Mouse (Mus musculus) myocyte (in vitro differentiated cells): ENCODE results near the gene Lrch4. TPM values are rescaled to one million over a fixed set of nuclear protein-coding genes. Genes with fewer than 3 reads are reported as not detected.

Source experiments
- H3K27me3 ChIP-seq: one replicate; pipeline ENCODE4 v1.6.1; 2011; ENCODE audit not compliant: control insufficient read depth, insufficient read depth, insufficient read length
- H3K36me3 ChIP-seq: one replicate; pipeline ENCODE4 v1.6.1; 2011; ENCODE audit not compliant: control insufficient read depth, insufficient read depth
- H3K4me2 ChIP-seq: one replicate; pipeline ENCODE4 v1.6.1; 2011; ENCODE audit warnings: low read depth, control low read depth
- H3K4me3 ChIP-seq: one replicate; pipeline ENCODE4 v1.5.1; 2011; ENCODE audit warnings: mild to moderate bottlenecking, control low read depth, moderate library complexity
- H3K79me2 ChIP-seq: one replicate; pipeline ENCODE4 v1.6.1; 2011; ENCODE audit not compliant: control insufficient read depth, insufficient read depth
- H3ac ChIP-seq: one replicate; pipeline ENCODE4 v1.6.1; 2011; ENCODE audit not compliant: control insufficient read depth, insufficient read length
- CEBPB ChIP-seq: IDR thresholded peaks from 2 replicates; pipeline ENCODE4 v1.6.1; 2011; ENCODE audit warnings: mild to moderate bottlenecking, moderate library complexity; ENCODE audit not compliant: poor library complexity, insufficient read depth, severe bottlenecking
- E2F4 ChIP-seq: IDR thresholded peaks from one replicate; pipeline ENCODE4 v1.6.1; 2011; ENCODE audit warnings: mild to moderate bottlenecking, control low read depth, moderate library complexity; ENCODE audit not compliant: insufficient read depth
- MAX ChIP-seq: IDR thresholded peaks from one replicate; pipeline ENCODE4 v1.6.1; 2011; ENCODE audit warnings: low read depth, mild to moderate bottlenecking, control low read depth
- MYOD1 ChIP-seq, 3 experiments: IDR thresholded peaks; one replicate each; pipeline ENCODE4 v1.6.1; 2011; ENCODE audit warnings: control low read depth in 2 of 3, low read depth in 2 of 3, mild to moderate bottlenecking in 2 of 3, moderate library complexity in 1 of 3; ENCODE audit not compliant: insufficient read length in 2 of 3, control insufficient read depth in 1 of 3
- MYOG ChIP-seq, 3 experiments: IDR thresholded peaks; one replicate each; pipeline ENCODE4 v1.6.1; 2011; ENCODE audit warnings: control low read depth in 2 of 3, low read depth in 2 of 3, mild to moderate bottlenecking in 2 of 3; ENCODE audit not compliant: insufficient read length in 2 of 3, control insufficient read depth in 1 of 3, insufficient read depth in 1 of 3
- POLR2A ChIP-seq: IDR thresholded peaks from one replicate; pipeline ENCODE4 v1.6.1; 2011; ENCODE audit warnings: low read depth, mild to moderate bottlenecking, control low read depth, moderate library complexity; ENCODE audit not compliant: insufficient read length
- POLR2AphosphoS2 ChIP-seq: IDR thresholded peaks from one replicate; pipeline ENCODE4 v1.6.1; 2011; ENCODE audit warnings: low read depth, control low read depth; ENCODE audit not compliant: insufficient read length
- REST ChIP-seq: IDR thresholded peaks from one replicate; pipeline ENCODE4 v1.6.1; 2011; ENCODE audit warnings: mild to moderate bottlenecking, control low read depth, moderate library complexity; ENCODE audit not compliant: insufficient read depth, insufficient read length
- SRF ChIP-seq: IDR thresholded peaks from one replicate; pipeline ENCODE4 v1.6.1; 2011; ENCODE audit warnings: low read depth; ENCODE audit not compliant: control insufficient read depth, insufficient read length
- TCF12 ChIP-seq: IDR thresholded peaks from one replicate; pipeline ENCODE4 v1.6.1; 2011; ENCODE audit warnings: mild to moderate bottlenecking, control low read depth; ENCODE audit not compliant: poor library complexity, insufficient read depth, severe bottlenecking
- TCF3 ChIP-seq: IDR thresholded peaks from one replicate; pipeline ENCODE4 v1.6.1; 2011; ENCODE audit warnings: low read depth, control low read depth; ENCODE audit not compliant: insufficient read length
- USF1 ChIP-seq: IDR thresholded peaks from one replicate; pipeline ENCODE4 v1.6.1; 2011; ENCODE audit warnings: low read depth, mild to moderate bottlenecking, control low read depth, moderate library complexity
- polyA plus RNA-seq: library from polyadenylated mRNA; unstranded; fragments of >200 nt; fragmentation: generic; extraction: Trizol; gene quantifications from one replicate; pipeline ENCODE4 v1.2.1, GENCODE M21; 2012; ENCODE audit warnings: missing spikeins

Gene Lrch4
- polyA plus RNA-seq, 1 experiment = 29.1 TPM

- Histone ChIP-seq H3K4me3 (no peak overlapping the region), H3ac (no peak overlapping the region), H3K36me3 (peaks cover 9% of the 10 kb centered on the region), H3K27me3 (no peaks in the 10 kb centered on the region), H3K4me2 (no peak overlapping the region), H3K79me2 (peaks cover 32% of the 10 kb centered on the region)
- peak in 2 of 3 experiments; percentile 7 to 34 for TF ChIP-seq MYOD1 (IDR thresholded peaks at IDR 0.05; ENCODE audit: control insufficient read depth in 1 of 3, insufficient read length in 2 of 3, low read depth in 2 of 3)
- no peak for TF ChIP-seq SRF
Measured at GRCm38 (mm10) chr5:137607860-137608653, 20.9 kb upstream of the Lrch4 start.

GRCm38 (mm10) chr5:137608654-137609190 lies 20.2 kb upstream of the Lrch4 start:
- H3K36me3 ChIP-seq = peaks cover 9% of the 10 kb centered on the region
- H3K4me3 ChIP-seq = no peak overlapping the region
- no peaks in the 10 kb centered on the region for H3K27me3 ChIP-seq
- H3ac ChIP-seq = no peak overlapping the region
- H3K4me2 ChIP-seq = no peak overlapping the region
- TF ChIP-seq POLR2A = no peak
- no peak for TF ChIP-seq TCF12
- no peak for TF ChIP-seq SRF
- no peak for TF ChIP-seq E2F4
- no peak for TF ChIP-seq REST
- no peak for TF ChIP-seq USF1
- no peak for TF ChIP-seq TCF3
- no peak for TF ChIP-seq POLR2AphosphoS2
- no peak for TF ChIP-seq MAX
- no peak for TF ChIP-seq MYOD1 (IDR thresholded peaks at IDR 0.05; ENCODE audit: control insufficient read depth in 1 of 3, insufficient read length in 2 of 3, low read depth in 2 of 3)
- TF ChIP-seq MYOG (IDR thresholded peaks at IDR 0.05; ENCODE audit: control insufficient read depth in 1 of 3, insufficient read depth in 1 of 3, insufficient read length in 2 of 3, low read depth in 2 of 3) = no peak
- no peak for TF ChIP-seq CEBPB
- peaks cover 31% of the 10 kb centered on the region for H3K79me2 ChIP-seq

GRCm38 (mm10) chr5:137609292-137609691 lies 19.6 kb upstream of the Lrch4 start:
- Histone ChIP-seq H3ac (no peak overlapping the region), H3K4me2 (peak overlapping the region; percentile 88), H3K4me3 (peak overlapping the region; percentile 43), H3K79me2 (peaks cover 31% of the 10 kb centered on the region), H3K27me3 (no peaks in the 10 kb centered on the region), H3K36me3 (peaks cover 9% of the 10 kb centered on the region)
- TF ChIP-seq POLR2AphosphoS2 (no peak), CEBPB (no peak), MYOD1 (IDR thresholded peaks at IDR 0.05; ENCODE audit: control insufficient read depth in 1 of 3, insufficient read length in 2 of 3, low read depth in 2 of 3) (no peak), MYOG (IDR thresholded peaks at IDR 0.05; ENCODE audit: control insufficient read depth in 1 of 3, insufficient read depth in 1 of 3, insufficient read length in 2 of 3, low read depth in 2 of 3) (no peak), SRF (no peak), MAX (no peak), E2F4 (no peak), REST (no peak), TCF12 (no peak), TCF3 (no peak)

GRCm38 (mm10) chr5:137610056-137610455 lies 18.9 kb upstream of the Lrch4 start:
- no peak for TF ChIP-seq MYOG (IDR thresholded peaks at IDR 0.05; ENCODE audit: control insufficient read depth in 1 of 3, insufficient read depth in 1 of 3, insufficient read length in 2 of 3, low read depth in 2 of 3)
- no peak for TF ChIP-seq TCF12
- TF ChIP-seq TCF3 = no peak
- no peak for TF ChIP-seq MYOD1 (IDR thresholded peaks at IDR 0.05; ENCODE audit: control insufficient read depth in 1 of 3, insufficient read length in 2 of 3, low read depth in 2 of 3)
- TF ChIP-seq REST = no peak
- no peak for TF ChIP-seq MAX
- no peak for TF ChIP-seq E2F4
- no peak for TF ChIP-seq POLR2A
- TF ChIP-seq POLR2AphosphoS2 = no peak
- no peak for TF ChIP-seq USF1
- no peak for TF ChIP-seq CEBPB
- no peak for TF ChIP-seq SRF
- peaks cover 31% of the 10 kb centered on the region for H3K79me2 ChIP-seq
- H3K4me2 ChIP-seq = peak overlapping the region; percentile 88
- H3ac ChIP-seq = peak overlapping the region; percentile 25
- H3K4me3 ChIP-seq = peak overlapping the region; percentile 43
- peaks cover 6% of the 10 kb centered on the region for H3K36me3 ChIP-seq
- H3K27me3 ChIP-seq = no peaks in the 10 kb centered on the region
